Mouse (Mus musculus) kidney, embryonic 16.5 days (tissue): Measurements from ENCODE around the gene Srsf1. TPM values are rescaled to one million over a fixed set of nuclear protein-coding genes. Genes with fewer than 3 reads are reported as not detected.
A peak's percentile ranks its signal among the peaks of the same experiment; 100 is the strongest.

Source experiments
- ATAC-seq: fragments of 200-750 bp; cut with Nextera tagmentation; 2 replicates; pipeline ENCODE4 v1.8.0; 2017; ENCODE audit warnings: moderate TSS enrichment; ENCODE audit not compliant: low FRiP score, low TSS enrichment
- H3K27ac ChIP-seq: fragments of 300-500 bp; sonication (generic); 2 replicates; pipeline ENCODE4 v1.5.1; 2014; ENCODE audit warnings: low read length
- H3K27me3 ChIP-seq: fragments of 300-500 bp; sonication (generic); 2 replicates; pipeline ENCODE4 v1.6.1; 2014; ENCODE audit warnings: low read length, control low read depth, mixed read lengths; ENCODE audit not compliant: insufficient read depth
- H3K36me3 ChIP-seq: fragments of 300-500 bp; sonication (generic); 2 replicates; pipeline ENCODE4 v1.6.1; 2014; ENCODE audit warnings: low read length, control low read depth, mixed read lengths; ENCODE audit not compliant: insufficient read depth
- H3K4me1 ChIP-seq: fragments of 300-500 bp; sonication (generic); 2 replicates; pipeline ENCODE4 v1.6.1; 2014; ENCODE audit warnings: low read length, control low read depth, mixed read lengths; ENCODE audit not compliant: insufficient read depth
- H3K4me2 ChIP-seq: fragments of 300-500 bp; sonication (generic); replicated peaks from 2 replicates; pipeline ENCODE4 v1.6.1; 2014; ENCODE audit warnings: low read depth, low read length
- H3K4me3 ChIP-seq: fragments of 300-500 bp; sonication (generic); 2 replicates; pipeline ENCODE4 v1.5.1; 2014; ENCODE audit warnings: mild to moderate bottlenecking, low read length
- H3K9ac ChIP-seq: fragments of 300-500 bp; sonication (generic); replicated peaks from 2 replicates; pipeline ENCODE4 v1.6.1; 2014; ENCODE audit warnings: low read length
- H3K9me3 ChIP-seq: fragments of 300-500 bp; sonication (generic); 2 replicates; pipeline ENCODE4 v1.6.1; 2016; ENCODE audit warnings: low read length, control low read depth
- WGBS: fragments of 180-500 bp; shearing (Covaris S2); extraction: QIAGEN DNeasy Blood & Tissue Kit; methylation state at CpG from one replicate; pipeline ENCODE4 v1.1.7; 2014; 5-methylcytosine and 5-hydroxymethylcytosine counted together
- polyA plus RNA-seq: library from polyadenylated mRNA; unstranded; fragments of >200 nt; fragmentation: Nextera tagmentation; extraction: Ambion mirVana; gene quantifications from 2 replicates; pipeline ENCODE4 v1.2.1, GENCODE M21; 2015

Gene Srsf1
- polyA plus RNA-seq, 1 experiment from 2014 or later = 283 TPM

GRCm38 (mm10) chr11:88049732-88050131 is 2.6 kb downstream of the Srsf1 start:
- H3K9ac ChIP-seq = peak overlapping the region; percentile 99; the same call in 1 of the 2 replicates

GRCm38 (mm10) chr11:88052638-88053037 is 5.5 kb downstream of the Srsf1 start:
- H3K4me2 ChIP-seq = no peak overlapping the region
- peaks cover 25% of the 10 kb centered on the region for H3K4me1 ChIP-seq
- no peaks in the 10 kb centered on the region for H3K9me3 ChIP-seq
- no peaks in the 10 kb centered on the region for H3K27me3 ChIP-seq
- peaks cover 20% of the 10 kb centered on the region; the same call in 1 of the 2 replicates for H3K36me3 ChIP-seq
- H3K9ac ChIP-seq = no peak overlapping the region
- no peak for ATAC-seq
- WGBS = 81% methylated on average over 4 of the region's 4 CpGs
- H3K27ac ChIP-seq = no peak overlapping the region
- H3K4me3 ChIP-seq = no peak overlapping the region

More at GRCm38 (mm10) chr11:88049732-88050131, 2.6 kb downstream of the Srsf1 start:
- ATAC-seq = no peak
- Histone ChIP-seq H3K27ac (no peak overlapping the region), H3K4me2 (peak overlapping the region; percentile 95), H3K4me3 (peak overlapping the region; percentile 71), H3K36me3 (peaks cover 20% of the 10 kb centered on the region; the same call in 1 of the 2 replicates), H3K4me1 (peaks cover 33% of the 10 kb centered on the region), H3K9me3 (no peaks in the 10 kb centered on the region), H3K27me3 (no peaks in the 10 kb centered on the region)

GRCm38 (mm10) chr11:88053821-88054220 is 6.6 kb downstream of the Srsf1 start:
- WGBS = 65% methylated on average over 3 of the region's 3 CpGs

GRCm38 (mm10) chr11:88054589-88054988 is 7.4 kb downstream of the Srsf1 start:
- Histone ChIP-seq H3K4me1 (peaks cover 17% of the 10 kb centered on the region), H3K9me3 (no peaks in the 10 kb centered on the region), H3K4me3 (no peak overlapping the region), H3K36me3 (peaks cover 12% of the 10 kb centered on the region; the same call in 1 of the 2 replicates), H3K27ac (no peak overlapping the region), H3K27me3 (no peaks in the 10 kb centered on the region), H3K9ac (no peak overlapping the region), H3K4me2 (no peak overlapping the region)
- WGBS = 74% methylated on average over 1 of the region's 1 CpGs
- ATAC-seq = no peak

More at GRCm38 (mm10) chr11:88053821-88054220, 6.6 kb downstream of the Srsf1 start:
- H3K27ac ChIP-seq = no peak overlapping the region
- H3K9ac ChIP-seq = no peak overlapping the region
- H3K4me3 ChIP-seq = no peak overlapping the region
- H3K27me3 ChIP-seq = no peaks in the 10 kb centered on the region
- no peak overlapping the region for H3K4me2 ChIP-seq
- no peaks in the 10 kb centered on the region for H3K9me3 ChIP-seq
- peak; percentile 39; the same call in 1 of the 2 replicates for ATAC-seq
- H3K4me1 ChIP-seq = peaks cover 25% of the 10 kb centered on the region
- peaks cover 19% of the 10 kb centered on the region; the same call in 1 of the 2 replicates for H3K36me3 ChIP-seq

- Histone ChIP-seq H3K4me1 (peaks cover 9% of the 10 kb centered on the region), H3K27ac (no peak overlapping the region), H3K9ac (no peak overlapping the region), H3K27me3 (no peaks in the 10 kb centered on the region), H3K4me3 (no peak overlapping the region), H3K4me2 (no peak overlapping the region), H3K9me3 (no peaks in the 10 kb centered on the region), H3K36me3 (peaks cover 7% of the 10 kb centered on the region; the same call in 1 of the 2 replicates)
- ATAC-seq = no peak
- WGBS = 83% methylated on average over 2 of the region's 2 CpGs
Observed at GRCm38 (mm10) chr11:88055777-88056176, 8.6 kb downstream of the Srsf1 start.

- no peaks in the 10 kb centered on the region for H3K27me3 ChIP-seq
- H3K9me3 ChIP-seq = no peaks in the 10 kb centered on the region
- no peak overlapping the region for H3K4me2 ChIP-seq
- ATAC-seq = no peak
- H3K4me1 ChIP-seq = no peaks in the 10 kb centered on the region
- H3K4me3 ChIP-seq = no peak overlapping the region
- H3K27ac ChIP-seq = no peak overlapping the region
- H3K36me3 ChIP-seq = 0 out of 2 replicates have a peak, but pooled peaks cover 3% of the 10 kb centered on the region
- 64% methylated on average over 2 of the region's 2 CpGs for WGBS
- no peak overlapping the region for H3K9ac ChIP-seq
Observed at GRCm38 (mm10) chr11:88057788-88058187, 10.6 kb downstream of the Srsf1 start.

- WGBS = 55% methylated on average over 2 of the region's 2 CpGs
- Histone ChIP-seq H3K36me3 (no peaks in the 10 kb centered on the region), H3K9ac (no peak overlapping the region), H3K4me2 (no peak overlapping the region), H3K4me1 (no peaks in the 10 kb centered on the region), H3K9me3 (no peaks in the 10 kb centered on the region), H3K4me3 (no peak overlapping the region), H3K27me3 (no peaks in the 10 kb centered on the region), H3K27ac (no peak overlapping the region)
- peak; percentile 85; the same call in 1 of the 2 replicates for ATAC-seq
Observed at GRCm38 (mm10) chr11:88059141-88059540, 12.0 kb downstream of the Srsf1 start.

GRCm38 (mm10) chr11:88061892-88062625 is 14.9 kb downstream of the Srsf1 start:
- H3K27me3 ChIP-seq = no peaks in the 10 kb centered on the region
- no peak overlapping the region for H3K4me2 ChIP-seq
- H3K36me3 ChIP-seq = no peaks in the 10 kb centered on the region
- no peak overlapping the region for H3K4me3 ChIP-seq
- no peak overlapping the region for H3K9ac ChIP-seq
- H3K27ac ChIP-seq = no peak overlapping the region
- no peaks in the 10 kb centered on the region for H3K9me3 ChIP-seq
- no peak for ATAC-seq
- 90% methylated on average over 2 of the region's 2 CpGs for WGBS
- peaks cover 1% of the 10 kb centered on the region for H3K4me1 ChIP-seq

- Histone ChIP-seq H3K4me1 (peaks cover 19% of the 10 kb centered on the region), H3K4me2 (no peak overlapping the region), H3K4me3 (no peak overlapping the region), H3K9me3 (no peaks in the 10 kb centered on the region), H3K36me3 (no peaks in the 10 kb centered on the region), H3K27me3 (no peaks in the 10 kb centered on the region), H3K9ac (no peak overlapping the region), H3K27ac (no peak overlapping the region)
- no peak for ATAC-seq
Observed at GRCm38 (mm10) chr11:88065732-88066131, 18.6 kb downstream of the Srsf1 start.

- Histone ChIP-seq H3K36me3 (no peaks in the 10 kb centered on the region), H3K27ac (peak overlapping the region; percentile 97), H3K9ac (peak overlapping the region; percentile 96), H3K27me3 (no peaks in the 10 kb centered on the region), H3K4me1 (peaks cover 33% of the 10 kb centered on the region), H3K4me2 (peak overlapping the region; percentile 89), H3K9me3 (no peaks in the 10 kb centered on the region), H3K4me3 (peak overlapping the region; percentile 88)
- 3% methylated on average over 8 of the region's 8 CpGs for WGBS
- ATAC-seq = 0 out of 2 replicates have a peak, but pooled peaks have one; percentile 25
Observed at GRCm38 (mm10) chr11:88067191-88067585, 20.0 kb downstream of the Srsf1 start.
